Mouse (Mus musculus) right cerebral cortex, adult 18-20 months (tissue): ENCODE measurements around the gene Vdac1.

ENCODE experiments used
- DNase-seq: peaks from one replicate; pipeline ENCODE4 v3.0.0; 2022; ENCODE audit warnings: mixed read lengths

Vdac1 gene

DNA sequence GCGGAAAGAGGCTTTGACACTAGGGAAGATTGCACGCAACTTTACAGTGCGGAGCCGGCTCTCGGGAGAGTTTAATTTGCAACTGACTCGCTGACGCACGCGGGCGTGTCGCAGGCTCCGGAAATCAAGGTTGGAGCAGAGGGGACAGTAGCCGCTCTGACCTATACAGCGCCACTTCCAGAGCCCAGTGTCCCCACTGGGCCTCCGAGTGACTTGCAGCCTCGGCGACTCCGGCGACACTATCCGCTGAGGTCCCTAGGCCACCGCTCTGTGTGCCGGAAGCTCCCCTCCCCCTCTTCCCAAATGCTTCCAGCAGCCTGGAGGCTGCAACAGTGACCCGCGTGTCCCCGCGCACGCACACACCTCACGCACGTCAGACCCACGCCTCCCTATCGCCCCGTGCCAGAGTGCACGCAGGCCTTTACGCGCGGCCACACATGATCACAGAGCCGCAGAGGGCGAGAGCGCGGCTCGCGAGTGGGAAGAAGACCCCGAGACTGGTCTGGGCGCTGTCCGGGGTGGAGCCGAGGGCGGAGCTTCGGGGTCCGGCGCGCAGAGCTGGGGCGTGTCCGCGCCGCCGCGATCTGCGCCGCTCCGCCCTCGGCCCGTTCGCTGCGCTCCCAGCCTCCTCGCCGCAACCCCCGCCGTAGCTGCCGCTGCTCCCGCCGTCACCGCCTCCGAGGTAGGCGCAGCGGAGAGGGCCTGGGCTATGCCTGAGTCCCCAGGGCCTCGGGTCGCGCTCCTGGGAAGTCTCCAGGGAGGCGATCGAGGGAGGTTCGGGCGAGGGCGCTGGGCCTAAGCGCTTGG is at the start of gene Vdac1:
Gene Vdac1, plus strand, starts transcription at position 390 of the 807 bp plus-strand sequence.
- DNase-seq = peak; percentile 92

DNA sequence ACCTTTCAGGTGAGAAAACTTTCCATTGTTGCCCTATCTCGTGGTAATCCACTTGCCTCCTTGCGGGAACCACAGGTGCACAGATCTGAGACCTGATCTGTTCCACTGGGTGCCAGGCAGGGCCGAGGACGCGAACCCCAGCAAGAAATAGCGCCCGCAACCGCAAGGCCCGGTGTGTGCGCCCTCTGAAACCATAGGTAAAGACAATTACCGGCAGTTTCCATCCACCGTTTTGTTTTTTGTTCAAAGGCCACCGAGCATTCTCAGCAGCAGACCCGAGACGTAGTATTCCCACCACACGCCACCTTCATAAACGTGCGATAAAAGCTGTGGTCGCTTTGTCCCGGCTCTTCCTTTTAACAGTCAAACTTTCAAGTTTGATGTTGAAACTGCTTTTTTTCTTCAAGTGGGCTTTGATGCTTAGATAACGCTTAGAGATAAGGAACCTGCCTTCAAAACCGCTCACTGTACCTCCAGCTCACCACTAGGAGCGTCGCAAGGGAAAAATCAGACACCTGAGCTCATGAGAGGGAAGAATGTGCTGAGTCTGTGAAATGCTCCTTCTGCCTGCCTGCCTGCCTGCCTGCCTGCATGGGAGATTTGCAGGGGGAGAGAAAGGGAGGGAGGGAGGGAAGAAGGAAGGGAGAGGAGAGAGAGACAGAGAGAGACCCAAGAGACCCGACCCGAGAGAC is 46.4 kb upstream of the Vdac1 start:
- no peak for DNase-seq

DNA sequence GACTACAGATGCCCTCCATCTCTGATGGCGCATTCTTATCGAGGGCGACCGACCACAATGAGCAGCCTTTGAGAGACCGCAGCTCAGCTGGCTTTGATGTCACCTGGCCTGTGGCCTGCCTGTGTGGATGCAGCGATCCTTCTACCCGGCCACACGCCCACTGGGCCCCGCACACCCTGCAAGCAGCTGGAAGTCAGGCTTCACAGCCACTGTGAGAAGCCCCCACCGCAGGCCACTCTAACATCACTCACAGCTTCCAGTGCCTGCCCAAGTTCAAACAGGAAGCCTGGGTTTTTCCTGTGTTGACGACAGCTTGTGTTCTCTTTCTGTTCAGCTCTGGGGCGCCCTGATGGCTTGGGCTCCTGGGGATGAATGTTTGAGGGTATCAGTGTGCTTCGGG is 42.2 kb upstream of the Vdac1 start:
- DNase-seq = no peak

DNA sequence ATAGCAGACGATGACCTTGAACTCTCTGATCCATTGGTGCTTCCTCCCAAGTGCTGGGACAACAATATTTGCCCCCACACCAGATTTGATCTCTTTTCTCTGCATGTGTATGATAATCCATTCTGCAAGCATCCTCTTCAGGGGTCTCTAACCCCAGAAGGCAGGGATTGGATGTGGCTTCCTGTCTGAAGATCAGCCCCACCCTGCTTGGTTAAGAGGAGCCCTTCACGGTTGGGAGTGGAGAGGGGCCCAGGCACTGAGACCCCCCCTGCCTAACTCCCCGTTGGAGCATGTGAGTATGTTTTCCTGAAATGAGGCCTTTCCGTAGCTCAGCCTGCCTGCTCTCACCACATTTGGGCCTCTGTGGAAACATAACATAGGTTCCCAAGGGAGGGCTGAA is 41.0 kb upstream of the Vdac1 start:
- no peak for DNase-seq

DNA sequence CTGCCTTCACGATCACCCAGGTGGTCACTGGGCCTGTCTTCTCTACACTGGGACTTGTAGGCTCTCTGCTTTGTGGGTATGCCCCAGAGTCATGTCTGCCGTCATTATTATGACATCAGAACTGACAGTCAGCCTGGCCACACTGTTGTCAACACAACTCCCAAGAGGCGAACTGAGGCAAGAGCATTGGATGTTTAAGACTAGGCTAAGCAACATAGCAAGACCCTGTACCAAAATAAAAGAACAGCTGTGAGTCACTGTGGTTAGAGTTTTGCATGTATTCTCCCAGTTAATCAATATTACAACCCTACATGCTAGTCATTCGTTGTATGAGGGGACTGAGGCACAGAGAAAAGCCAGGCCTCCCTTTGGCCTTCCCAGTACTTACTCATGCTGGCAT is 40.1 kb upstream of the Vdac1 start:
- no peak for DNase-seq

DNA sequence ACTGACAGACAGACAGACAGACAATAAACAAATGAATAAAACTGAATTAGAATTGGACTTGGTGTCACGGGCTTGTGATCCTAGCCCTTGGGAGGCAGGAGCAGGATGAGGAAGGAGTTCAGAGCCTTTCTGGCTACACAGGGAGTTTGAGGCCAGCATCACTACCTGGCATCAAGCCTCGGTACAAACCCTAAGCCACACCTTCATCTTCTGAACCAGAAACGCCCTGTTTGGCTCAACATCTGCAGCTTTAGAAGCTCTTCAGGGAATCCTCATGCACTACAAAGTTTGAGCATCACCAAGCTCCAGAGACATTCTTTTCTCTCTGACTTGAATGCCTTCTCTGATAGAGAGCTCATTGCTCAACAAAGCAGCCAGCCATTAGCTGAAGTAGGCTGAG is 39.1 kb upstream of the Vdac1 start:
- no peak for DNase-seq

DNA sequence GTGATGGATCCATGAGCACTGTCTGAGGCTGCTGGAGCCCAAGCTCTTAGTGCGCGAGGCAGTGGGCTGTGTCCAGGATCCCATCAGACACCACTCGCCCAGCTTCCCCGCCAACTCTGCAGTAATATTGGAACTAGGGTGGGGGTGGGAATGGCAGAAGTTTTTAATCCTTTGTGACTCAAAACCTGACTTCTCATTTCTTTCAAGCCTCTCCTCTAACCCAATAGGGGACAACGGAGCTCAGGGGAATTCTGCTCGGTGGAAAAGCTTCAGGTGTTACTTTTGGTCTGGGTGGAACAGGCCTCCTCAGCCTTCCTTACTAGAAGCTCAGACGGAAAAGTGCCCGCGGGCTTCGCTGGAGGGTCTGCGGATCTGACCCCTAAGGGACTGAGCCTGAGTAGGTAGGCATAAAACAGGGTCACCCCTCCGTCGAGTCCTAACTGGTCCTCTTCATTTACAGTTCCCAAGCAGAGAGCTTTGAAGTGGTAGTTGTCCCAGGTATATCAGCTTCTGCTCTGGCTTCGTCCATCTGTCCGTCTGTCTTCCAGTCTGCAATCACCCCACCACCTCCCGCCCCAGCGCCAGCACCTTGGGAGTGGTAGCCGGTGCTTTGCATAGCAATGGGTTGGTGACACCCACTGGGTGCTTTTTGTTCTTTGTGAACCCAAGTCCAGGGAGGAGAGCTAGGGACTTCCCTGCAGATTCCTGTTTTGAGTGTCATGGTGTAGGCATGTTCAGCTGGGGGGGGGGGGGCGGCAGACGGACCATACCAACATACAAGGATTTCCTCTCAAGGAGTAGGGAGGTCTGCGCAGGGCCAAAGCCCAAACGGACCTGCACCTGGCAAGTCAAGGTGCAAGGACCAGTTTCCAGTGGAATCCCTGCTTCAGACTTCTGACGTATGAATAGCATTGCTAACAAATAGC is 36.0 kb upstream of the Vdac1 start:
- DNase-seq = no peak

DNA sequence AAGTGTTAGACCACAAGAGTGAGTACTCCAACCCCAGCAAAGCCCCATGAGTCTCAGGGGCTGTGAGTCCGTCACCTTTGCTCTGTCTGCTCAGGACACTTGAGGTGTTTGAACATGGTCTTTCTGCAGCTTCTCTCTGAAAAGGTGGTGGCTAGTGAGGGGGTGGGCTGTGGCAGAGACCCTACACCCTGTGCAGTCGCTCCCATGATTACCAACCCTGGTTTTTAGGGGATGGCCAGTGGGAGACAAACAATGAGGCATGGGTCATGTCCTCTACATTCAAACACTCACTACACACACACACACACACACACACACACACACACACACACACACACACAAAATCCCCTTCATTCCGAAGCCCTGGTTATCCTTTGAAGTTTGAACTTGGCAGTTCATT is 33.3 kb upstream of the Vdac1 start:
- DNase-seq = no peak

DNA sequence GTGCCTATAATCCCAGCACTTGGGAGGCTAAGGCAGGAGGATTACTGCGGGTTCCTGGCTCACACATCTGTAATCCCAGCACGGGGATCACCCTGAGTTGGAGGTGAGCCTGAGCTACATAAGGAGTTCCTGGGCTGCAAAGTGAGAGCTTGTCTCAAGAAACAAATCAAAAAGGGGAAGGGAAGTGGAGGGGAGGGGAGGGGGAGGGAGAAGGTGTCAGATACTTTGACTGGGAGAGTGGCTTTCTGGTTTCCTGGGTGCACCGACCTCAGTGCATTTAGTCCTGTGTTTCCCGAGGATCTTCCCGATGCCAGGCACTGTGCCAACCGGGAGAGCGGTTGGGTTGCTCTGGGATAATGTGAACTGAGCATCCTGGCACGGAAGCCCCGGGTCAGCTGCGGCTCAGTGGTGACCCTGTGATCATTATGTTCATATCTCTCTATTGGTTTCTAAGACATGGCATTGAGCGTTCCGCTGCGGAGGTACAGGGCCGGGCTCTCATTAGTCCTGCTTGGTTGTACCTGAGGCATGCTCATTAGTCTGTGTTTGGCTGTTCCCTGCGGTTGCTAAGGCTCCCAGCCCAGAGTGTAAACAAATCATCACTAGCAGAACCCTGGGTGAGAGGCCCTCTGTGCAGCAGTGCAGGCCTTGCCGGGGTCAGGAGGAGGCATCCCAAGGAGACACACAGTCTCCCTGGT is 28.1 kb upstream of the Vdac1 start:
- DNase-seq = no peak

DNA sequence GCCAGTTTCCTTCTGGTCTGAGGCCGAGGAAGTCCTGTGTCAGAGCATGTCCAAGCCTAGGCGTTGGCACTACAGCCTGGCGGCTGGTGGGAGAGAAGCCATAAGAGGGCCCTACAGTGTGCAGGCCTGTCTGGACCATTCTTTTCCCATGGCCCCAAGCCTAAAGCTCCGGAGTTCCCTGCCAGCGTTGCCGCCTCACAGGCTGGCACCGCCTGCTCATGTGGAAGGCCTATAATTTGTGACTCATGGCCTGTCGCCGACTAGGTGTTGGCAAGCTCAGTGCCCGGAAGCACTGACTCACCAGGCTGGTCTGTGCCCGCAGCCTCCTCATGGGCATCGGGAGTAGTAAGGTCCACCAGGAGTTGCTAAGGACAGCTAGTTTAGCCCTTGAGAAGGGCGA is 27.0 kb upstream of the Vdac1 start:
- DNase-seq = peak; percentile 55

DNA sequence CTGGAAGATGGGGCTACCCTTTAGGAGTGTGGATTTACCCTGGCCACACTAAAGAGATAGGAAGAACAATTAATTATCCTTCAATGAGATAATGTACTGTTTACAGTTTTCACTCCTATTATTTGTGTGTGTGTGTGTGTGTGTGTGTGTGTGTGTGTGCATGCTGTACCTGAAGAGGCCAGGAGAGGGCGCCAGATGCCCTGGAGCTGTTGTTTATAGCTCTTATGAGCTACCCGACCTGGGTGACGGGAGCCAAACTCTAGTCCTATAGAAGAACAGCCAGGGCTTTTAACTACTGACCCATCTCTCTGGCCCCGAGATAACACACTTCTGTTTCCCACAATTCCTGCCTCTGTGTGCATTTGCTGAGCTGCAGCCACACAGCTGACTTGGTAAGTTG is 25.4 kb upstream of the Vdac1 start:
- no peak for DNase-seq

DNA sequence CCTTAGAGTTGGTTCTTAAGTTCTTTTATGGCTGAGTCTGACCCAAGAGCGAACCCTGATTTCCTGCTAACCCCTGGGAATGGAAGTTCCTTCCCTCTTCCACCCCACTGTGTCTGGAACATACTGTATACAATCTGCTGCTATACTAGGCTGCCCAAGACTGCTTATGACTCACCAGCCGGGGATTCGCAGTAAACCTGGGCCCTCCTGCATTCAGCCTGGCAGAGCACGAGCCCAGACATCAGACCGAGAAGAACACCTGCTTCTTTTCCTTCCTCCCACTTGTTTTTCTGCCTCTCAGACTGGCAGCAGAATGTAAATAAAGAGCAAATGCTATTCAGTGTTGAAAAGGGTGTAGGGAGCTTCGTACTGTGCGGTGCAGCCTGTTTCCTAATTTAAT is 24.7 kb upstream of the Vdac1 start:
- DNase-seq = peak; percentile 73

DNA sequence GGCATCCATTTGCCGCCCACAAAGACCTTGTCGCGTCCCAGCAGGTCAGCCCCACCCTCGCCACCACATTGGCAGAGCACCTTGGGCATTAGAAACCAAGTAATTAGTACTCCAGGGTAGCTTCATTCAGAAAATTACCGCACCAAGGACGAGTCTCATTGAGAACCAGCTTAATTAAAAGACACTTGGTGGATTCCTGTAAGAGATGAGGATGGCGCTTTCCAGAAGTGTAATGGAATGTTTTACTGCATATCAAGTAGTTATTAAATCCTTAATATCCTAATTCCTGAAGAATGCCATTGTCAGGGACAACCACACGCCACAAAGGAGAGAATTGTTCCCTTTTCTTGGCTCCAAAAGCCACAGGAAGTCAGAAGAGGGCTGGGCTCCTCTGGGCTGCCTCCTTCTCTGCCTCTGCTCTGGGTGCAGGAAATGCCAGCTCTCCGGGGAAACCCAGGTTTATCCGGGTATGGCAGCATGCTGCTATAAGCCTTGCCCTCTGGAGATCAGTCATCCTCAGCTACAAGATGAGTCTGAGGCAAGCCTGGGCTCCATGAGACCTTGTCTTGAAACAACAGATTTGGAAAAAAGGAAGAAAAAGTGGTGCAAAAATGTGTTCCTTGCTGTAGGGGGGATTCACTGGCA is 22.9 kb upstream of the Vdac1 start:
- no peak for DNase-seq

DNA sequence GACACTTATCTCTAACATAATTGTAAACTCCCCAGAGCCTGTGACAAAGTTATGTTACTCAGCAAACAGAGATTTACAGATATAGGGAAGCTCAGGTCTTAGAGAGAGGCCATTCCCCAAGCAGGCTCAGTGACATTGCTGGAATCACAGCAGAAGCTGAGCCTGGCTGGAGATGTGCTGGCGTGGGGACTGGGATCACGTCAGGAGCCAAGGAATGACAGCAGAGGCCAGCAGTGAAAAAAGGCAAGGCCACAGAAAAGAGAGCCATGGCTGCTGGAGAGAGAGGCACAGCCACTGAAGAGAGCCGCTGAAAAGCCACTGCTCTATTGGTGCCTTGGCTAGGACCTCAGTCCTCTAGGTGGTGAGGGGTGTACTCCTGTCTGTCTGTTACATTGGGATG is 22.3 kb upstream of the Vdac1 start:
- no peak for DNase-seq

DNA sequence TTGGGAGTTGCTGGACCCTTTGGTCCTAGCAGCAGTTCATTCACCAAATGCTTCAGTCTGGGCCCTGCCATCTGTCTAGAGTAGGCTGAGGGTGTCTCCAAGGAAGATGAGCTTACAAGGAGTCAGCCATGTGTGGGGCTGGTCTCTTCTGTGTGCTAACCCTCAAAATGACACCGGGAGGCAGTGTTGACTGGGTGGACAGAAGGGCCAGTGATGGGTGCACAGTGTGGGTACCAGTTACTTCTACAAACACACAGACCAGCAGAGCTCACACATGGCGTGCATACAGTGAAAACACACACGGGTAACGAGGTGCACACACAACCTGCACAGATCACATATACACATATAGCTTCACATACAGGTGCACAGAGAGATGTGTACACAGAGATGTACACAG is 21.6 kb upstream of the Vdac1 start:
- DNase-seq = no peak

DNA sequence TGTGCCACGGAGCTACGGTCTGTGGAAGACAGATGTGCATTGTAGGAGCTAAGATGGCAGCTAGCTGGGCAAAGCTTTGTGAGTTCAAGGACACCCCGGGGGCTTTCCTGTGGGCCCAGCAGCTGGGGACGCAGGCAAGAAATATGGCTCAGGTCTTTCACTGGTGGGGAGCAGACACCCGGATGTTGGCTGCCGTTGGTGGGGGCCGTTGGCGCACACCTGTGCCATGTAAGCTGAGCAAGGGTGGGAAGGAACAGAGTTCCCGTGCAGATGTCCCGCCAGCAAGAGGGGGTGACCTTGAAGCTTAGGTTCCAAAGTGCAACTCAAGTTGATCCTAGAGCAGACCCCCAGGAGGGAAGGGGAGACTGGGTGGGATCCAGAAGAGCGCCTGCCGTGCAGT is 21.1 kb upstream of the Vdac1 start:
- DNase-seq = no peak

DNA sequence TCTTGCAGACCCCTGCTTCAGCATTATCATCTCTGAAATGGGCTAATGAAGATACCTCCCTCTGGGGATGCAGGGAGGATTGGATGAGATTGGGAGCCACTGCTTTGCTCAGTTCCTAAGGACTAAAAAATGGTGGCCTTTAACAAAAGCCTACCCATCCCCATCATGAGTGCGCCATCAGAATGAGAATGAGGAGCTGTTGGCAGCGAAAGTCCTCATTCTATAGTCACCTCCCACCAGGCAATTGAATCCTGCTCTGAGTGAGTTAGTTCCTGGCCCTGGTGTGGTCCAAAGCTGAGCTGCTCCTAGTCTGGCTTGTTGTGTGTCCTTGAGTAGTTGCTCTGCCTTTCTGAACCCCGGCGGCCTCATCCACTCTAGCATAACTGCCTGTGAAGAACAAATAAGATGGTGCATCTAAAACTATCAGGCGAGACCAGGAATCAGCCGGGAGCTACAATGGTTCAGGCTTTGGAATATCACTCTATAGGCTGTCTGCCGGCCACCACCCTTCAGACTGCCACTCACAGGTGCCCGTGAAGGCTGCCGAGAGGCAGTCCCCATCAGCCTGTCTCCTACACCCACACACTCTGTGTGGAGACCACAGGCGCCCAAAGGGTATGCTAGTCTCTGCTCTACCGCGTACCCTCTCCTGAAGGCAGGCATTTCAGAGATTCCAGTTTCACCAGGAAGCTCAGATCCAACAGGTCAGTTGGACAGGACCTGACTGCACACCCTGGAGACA is 20.4 kb upstream of the Vdac1 start:
- DNase-seq = no peak

DNA sequence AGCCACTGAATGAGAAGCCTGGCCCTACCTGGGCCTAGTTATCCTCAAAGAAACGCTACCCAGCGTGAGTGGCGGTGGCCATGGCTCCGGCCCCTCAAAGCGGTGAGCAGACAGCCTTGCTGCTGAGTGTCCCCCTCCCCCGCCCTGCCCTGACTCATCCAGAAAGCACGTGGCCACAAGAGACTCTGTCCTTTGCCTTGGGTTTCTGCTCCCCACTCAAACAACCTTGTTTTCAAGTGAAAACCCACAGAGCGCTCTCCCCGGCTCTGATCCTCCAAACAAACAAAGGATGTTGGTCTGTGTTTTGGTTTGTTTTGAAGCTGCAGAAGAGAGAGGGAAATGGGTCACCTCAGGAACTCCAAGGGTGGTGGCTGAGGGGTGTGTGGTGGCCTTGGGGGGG is 19.7 kb upstream of the Vdac1 start:
- DNase-seq = no peak

DNA sequence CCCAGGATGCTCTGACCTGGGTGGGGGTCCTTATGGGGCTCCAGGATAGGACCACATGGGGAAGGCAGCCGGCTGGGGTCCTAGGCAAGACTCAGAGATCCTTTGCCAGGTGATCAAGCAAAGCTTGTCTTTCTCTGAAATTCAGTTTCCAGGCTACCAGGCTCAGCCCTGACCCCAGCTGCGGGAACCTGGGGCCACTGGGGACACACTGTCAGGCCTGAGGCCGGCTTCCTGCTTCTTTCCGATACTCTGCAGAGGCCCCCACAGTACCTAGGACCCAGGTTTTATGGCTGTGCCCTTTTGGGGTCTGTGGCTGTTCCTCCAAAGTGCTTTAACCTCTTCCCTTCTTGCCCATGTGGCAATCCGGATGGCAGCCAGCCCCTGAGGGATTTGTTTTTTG is 19.2 kb upstream of the Vdac1 start:
- no peak for DNase-seq

DNA sequence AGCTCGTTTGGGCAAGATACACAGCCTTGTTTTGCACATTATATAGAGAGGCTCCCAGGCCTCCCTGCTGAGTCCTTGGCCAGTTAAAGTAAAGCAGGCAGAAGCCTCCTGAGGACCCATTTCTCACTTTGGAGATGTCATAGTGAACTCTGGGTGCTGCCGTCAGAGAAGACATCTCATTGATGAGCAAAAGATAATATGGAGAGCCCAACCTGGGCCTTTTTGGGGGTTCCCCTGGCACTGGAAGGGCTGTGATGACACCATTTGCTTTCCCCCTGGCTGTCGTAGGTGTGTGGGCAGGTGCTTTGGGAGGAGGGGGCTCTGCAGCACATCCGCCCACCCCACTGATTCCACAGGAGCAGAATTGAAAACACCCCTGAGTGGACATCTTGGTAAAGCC is 18.4 kb upstream of the Vdac1 start:
- DNase-seq = no peak

DNA sequence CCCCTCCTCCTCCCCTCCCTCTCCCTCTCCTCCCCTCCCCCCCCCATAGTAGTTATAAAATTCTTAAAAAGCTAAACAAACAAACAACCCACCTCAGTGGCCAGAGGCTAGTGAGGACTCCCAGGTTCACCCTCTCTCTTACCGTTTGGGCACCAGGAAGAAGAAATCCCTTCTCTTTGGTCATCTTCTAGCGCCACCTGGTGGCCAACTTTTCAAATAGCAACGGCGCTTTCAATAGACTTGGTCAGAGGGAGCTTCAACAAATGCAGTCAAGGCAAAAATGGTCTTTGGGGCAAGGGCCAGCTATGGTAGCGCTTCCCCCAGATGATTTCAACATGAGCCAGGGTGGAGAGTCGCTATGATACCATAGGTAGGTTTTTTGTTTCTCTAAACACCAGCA is 17.5 kb upstream of the Vdac1 start:
- peak; percentile 75 for DNase-seq
